Mouse (Mus musculus): ENCODE measurements at regions not wholly inside any gene's neighbourhood (a gene's known extent, or its start where the extent isn't known, plus 50 kb on each side); places are given as distances from the start of the nearest gene placed in this dataset.
"Not testable (repeated sequence)": the region's sequence is repeated elsewhere in the genome, so short reads cannot be mapped to it uniquely, and the experiment has no call there.

GRCm38 (mm10) chr10:104668286-104668685 is 474.4 kb downstream of the Gm4340 start:
- Histone ChIP-seq H3K9me3 (ENCODE audit: low read length) (no peaks in the 10 kb centered on the region), H3K27ac (ENCODE audit: low read depth, low read length) (no peak overlapping the region), H3K27me3 (ENCODE audit: insufficient read depth, low read length) (no peaks in the 10 kb centered on the region), H3K4me2 (ENCODE audit: low read depth, low read length, poor library complexity, severe bottlenecking) (no peak overlapping the region), H3K4me1 (ENCODE audit: insufficient read depth, low read length) (no peaks in the 10 kb centered on the region), H3K9ac (replicated peaks; ENCODE audit: low read length, poor library complexity, severe bottlenecking) (no peak overlapping the region), H3K4me3 (ENCODE audit: low read depth, low read length) (no peak overlapping the region), H3K36me3 (ENCODE audit: insufficient read depth, low read length) (no peaks in the 10 kb centered on the region)
- TF ChIP-seq CTCF (IDR thresholded peaks at IDR 0.05): no peak
- no peak for ATAC-seq (ENCODE audit: low FRiP score)
- DNase-seq (ENCODE audit: low spot score): no peak
- WGBS: 79% methylated on average over 2 of the region's 2 CpGs

- ATAC-seq (ENCODE audit: low FRiP score) (no peak), DNase-seq (ENCODE audit: low spot score) (no peak)
- Histone ChIP-seq H3K9me3 (ENCODE audit: low read length) (no peaks in the 10 kb centered on the region), H3K27me3 (ENCODE audit: insufficient read depth, low read length) (no peaks in the 10 kb centered on the region), H3K36me3 (ENCODE audit: insufficient read depth, low read length) (no peaks in the 10 kb centered on the region), H3K9ac (replicated peaks; ENCODE audit: low read length, poor library complexity, severe bottlenecking) (no peak overlapping the region), H3K27ac (ENCODE audit: low read depth, low read length) (no peak overlapping the region), H3K4me1 (ENCODE audit: insufficient read depth, low read length) (no peaks in the 10 kb centered on the region), H3K4me3 (ENCODE audit: low read depth, low read length) (no peak overlapping the region), H3K4me2 (ENCODE audit: low read depth, low read length, poor library complexity, severe bottlenecking) (no peak overlapping the region)
- no peak for TF ChIP-seq CTCF (IDR thresholded peaks at IDR 0.05)
- WGBS: 80% methylated on average over 5 of the region's 5 CpGs
These were observed 491.0 kb downstream of the Gm4340 start for GRCm38 (mm10) chr10:104684717-104685336.

GRCm38 (mm10) chr10:104685857-104686256 is 492.0 kb downstream of the Gm4340 start:
- Histone ChIP-seq H3K4me3 (ENCODE audit: low read depth, low read length) (no peak overlapping the region), H3K9me3 (ENCODE audit: low read length) (no peaks in the 10 kb centered on the region), H3K36me3 (ENCODE audit: insufficient read depth, low read length) (no peaks in the 10 kb centered on the region), H3K4me2 (ENCODE audit: low read depth, low read length, poor library complexity, severe bottlenecking) (no peak overlapping the region), H3K4me1 (ENCODE audit: insufficient read depth, low read length) (no peaks in the 10 kb centered on the region), H3K27ac (ENCODE audit: low read depth, low read length) (no peak overlapping the region), H3K9ac (replicated peaks; ENCODE audit: low read length, poor library complexity, severe bottlenecking) (no peak overlapping the region), H3K27me3 (ENCODE audit: insufficient read depth, low read length) (no peaks in the 10 kb centered on the region)
- TF ChIP-seq CTCF (IDR thresholded peaks at IDR 0.05): no peak
- no peak for DNase-seq (ENCODE audit: low spot score)
- ATAC-seq (ENCODE audit: low FRiP score): no peak
- 76% methylated on average over 3 of the region's 3 CpGs for WGBS

- ATAC-seq (ENCODE audit: low FRiP score): no peak
- Histone ChIP-seq H3K27me3 (ENCODE audit: insufficient read depth, low read length) (no peaks in the 10 kb centered on the region), H3K4me2 (ENCODE audit: low read depth, low read length, poor library complexity, severe bottlenecking) (no peak overlapping the region), H3K27ac (ENCODE audit: low read depth, low read length) (no peak overlapping the region), H3K4me3 (ENCODE audit: low read depth, low read length) (no peak overlapping the region), H3K4me1 (ENCODE audit: insufficient read depth, low read length) (no peaks in the 10 kb centered on the region), H3K9ac (replicated peaks; ENCODE audit: low read length, poor library complexity, severe bottlenecking) (no peak overlapping the region), H3K36me3 (ENCODE audit: insufficient read depth, low read length) (no peaks in the 10 kb centered on the region), H3K9me3 (ENCODE audit: low read length) (no peaks in the 10 kb centered on the region)
- DNase-seq (ENCODE audit: low spot score): no peak
- no peak for TF ChIP-seq CTCF (IDR thresholded peaks at IDR 0.05)
- WGBS: 78% methylated on average over 6 of the region's 6 CpGs
These were observed 492.8 kb downstream of the Gm4340 start for GRCm38 (mm10) chr10:104686669-104687068.

- H3K9ac ChIP-seq (replicated peaks; ENCODE audit: low read length, poor library complexity, severe bottlenecking): no peak overlapping the region
- no peaks in the 10 kb centered on the region for H3K27me3 ChIP-seq (ENCODE audit: insufficient read depth, low read length)
- no peaks in the 10 kb centered on the region for H3K4me1 ChIP-seq (ENCODE audit: insufficient read depth, low read length)
- no peak for ATAC-seq (ENCODE audit: low FRiP score)
- H3K4me2 ChIP-seq (ENCODE audit: low read depth, low read length, poor library complexity, severe bottlenecking): no peak overlapping the region
- DNase-seq (ENCODE audit: low spot score): no peak
- H3K4me3 ChIP-seq (ENCODE audit: low read depth, low read length): no peak overlapping the region
- H3K27ac ChIP-seq (ENCODE audit: low read depth, low read length): no peak overlapping the region
- H3K9me3 ChIP-seq (ENCODE audit: low read length): no peaks in the 10 kb centered on the region
- H3K36me3 ChIP-seq (ENCODE audit: insufficient read depth, low read length): no peaks in the 10 kb centered on the region
- 93% methylated on average over 3 of the region's 3 CpGs for WGBS
- no peak for TF ChIP-seq CTCF (IDR thresholded peaks at IDR 0.05)
These were observed 501.1 kb downstream of the Gm4340 start for GRCm38 (mm10) chr10:104694974-104695373.

- no peak overlapping the region for H3K4me2 ChIP-seq (ENCODE audit: low read depth, low read length, poor library complexity, severe bottlenecking)
- DNase-seq (ENCODE audit: low spot score) (peak; percentile 35), ATAC-seq (ENCODE audit: low FRiP score) (peak; percentile 72)
- H3K4me3 ChIP-seq (ENCODE audit: low read depth, low read length): no peak overlapping the region
- H3K4me1 ChIP-seq (ENCODE audit: insufficient read depth, low read length): no peaks in the 10 kb centered on the region
- H3K9me3 ChIP-seq (ENCODE audit: low read length): no peaks in the 10 kb centered on the region
- no peaks in the 10 kb centered on the region for H3K27me3 ChIP-seq (ENCODE audit: insufficient read depth, low read length)
- no peak for TF ChIP-seq CTCF (IDR thresholded peaks at IDR 0.05)
- no peaks in the 10 kb centered on the region for H3K36me3 ChIP-seq (ENCODE audit: insufficient read depth, low read length)
- no peak overlapping the region for H3K9ac ChIP-seq (replicated peaks; ENCODE audit: low read length, poor library complexity, severe bottlenecking)
- H3K27ac ChIP-seq (ENCODE audit: low read depth, low read length): no peak overlapping the region
These were observed 515.1 kb downstream of the Gm4340 start for GRCm38 (mm10) chr10:104708926-104709325.

- H3K9ac ChIP-seq (replicated peaks; ENCODE audit: low read length, poor library complexity, severe bottlenecking): not testable (repeated sequence)
- WGBS: 52% methylated on average over 5 of the region's 5 CpGs
These were observed 519.6 kb downstream of the Gm4340 start for GRCm38 (mm10) chr10:104713281-104713915.

More at GRCm38 (mm10) chr10:104713281-104713915, 519.6 kb downstream of the Gm4340 start:
- not testable (repeated sequence) for H3K36me3 ChIP-seq (ENCODE audit: insufficient read depth, low read length); DNase-seq (ENCODE audit: low spot score); H3K4me3 ChIP-seq (ENCODE audit: low read depth, low read length); H3K27ac ChIP-seq (ENCODE audit: low read depth, low read length); H3K27me3 ChIP-seq (ENCODE audit: insufficient read depth, low read length); H3K9me3 ChIP-seq (ENCODE audit: low read length); H3K4me1 ChIP-seq (ENCODE audit: insufficient read depth, low read length); ATAC-seq (ENCODE audit: low FRiP score); H3K4me2 ChIP-seq (ENCODE audit: low read depth, low read length, poor library complexity, severe bottlenecking)

Measured in midbrain, postnatal 0 days (tissue).